Mouse (Mus musculus): Measurements from ENCODE around the gene Olfr723. TPM values are rescaled to one million over a fixed set of nuclear protein-coding genes. Genes with fewer than 3 reads are reported as not detected.
"Not testable (repeated sequence)": the region's sequence is repeated elsewhere in the genome, so short reads cannot be mapped to it uniquely, and the experiment has no call there.

Olfr723 gene
- total RNA-seq (2012; rRNA removed): not detected in 2 replicates

DNA sequence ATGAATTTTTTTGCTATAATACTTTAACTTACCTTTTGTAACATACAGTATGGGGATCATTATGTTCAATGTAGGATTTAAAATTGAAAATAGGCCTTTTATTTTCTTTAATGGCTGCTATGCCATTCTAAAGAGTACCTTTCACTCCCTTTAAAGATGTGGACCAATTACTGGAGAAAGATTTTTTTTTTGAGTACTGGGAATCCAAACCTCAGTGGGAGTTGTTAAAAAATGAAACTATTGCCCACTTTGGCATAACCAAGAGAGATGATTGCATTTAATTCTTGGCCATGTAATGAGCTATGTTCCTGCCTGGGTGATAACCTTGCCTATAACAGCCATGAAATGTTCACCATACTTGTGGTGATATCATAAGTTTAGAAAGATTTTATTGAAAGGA, at the start of gene Olfr723:
Gene Olfr723, minus strand, starts transcription at position 101 of the 400 bp plus-strand sequence.
- H3K4me3 ChIP-seq (ENCODE audit: insufficient read depth in 1 of 2, low read depth in 1 of 2, low read length in 2 of 2, poor library complexity in 1 of 2, severe bottlenecking in 1 of 2); DNase-seq (ENCODE audit: low read depth, low spot score); H3K9ac ChIP-seq (ENCODE audit: insufficient read depth, low read depth, low read length, poor library complexity, severe bottlenecking); H3K9me3 ChIP-seq (ENCODE audit: control insufficient read depth, insufficient read depth, low read depth, low read length); H3K36me3 ChIP-seq (ENCODE audit: control insufficient read depth, insufficient read depth, low read length, poor library complexity, severe bottlenecking); in situ Hi-C loops (cut with MboI; ENCODE audit: low sequenced_read_pairs in 2 of 2, unreplicated experiment in 2 of 2); H3K4me1 ChIP-seq (ENCODE audit: control insufficient read depth in 2 of 2, insufficient read depth in 2 of 2, low read length in 2 of 2, poor library complexity in 1 of 2); H3K27ac ChIP-seq (ENCODE audit: insufficient read depth, low read depth, low read length, poor library complexity, severe bottlenecking): not testable (repeated sequence)

DNA sequence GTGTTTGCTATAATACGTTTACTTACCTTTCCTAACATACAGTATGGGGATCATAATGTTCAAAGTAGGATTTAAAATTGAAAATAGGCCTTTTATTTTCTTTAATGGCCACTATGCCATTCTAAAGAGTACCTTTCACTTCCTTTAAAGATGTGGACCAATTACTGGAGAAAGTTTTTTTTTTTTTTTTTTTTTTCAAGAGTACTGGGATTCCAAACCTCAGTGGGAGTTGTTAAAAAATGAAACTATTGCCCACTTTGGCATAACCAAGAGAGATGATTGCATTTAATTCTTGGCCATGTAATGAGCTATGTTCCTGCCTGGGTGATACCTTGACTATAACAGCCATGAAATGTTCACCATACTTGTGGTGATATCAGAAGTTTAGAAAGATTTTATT, 31.6 kb upstream of the Olfr723 start, which contains the start of gene Olfr724:
Gene Olfr724, minus strand, starts transcription at position 101 of the 400 bp plus-strand sequence.
- H3K36me3 ChIP-seq (ENCODE audit: control insufficient read depth, insufficient read depth, low read length, poor library complexity, severe bottlenecking); DNase-seq (ENCODE audit: low read depth, low spot score); H3K4me3 ChIP-seq (ENCODE audit: insufficient read depth in 1 of 2, low read depth in 1 of 2, low read length in 2 of 2, poor library complexity in 1 of 2, severe bottlenecking in 1 of 2); H3K9ac ChIP-seq (ENCODE audit: insufficient read depth, low read depth, low read length, poor library complexity, severe bottlenecking); H3K4me1 ChIP-seq (ENCODE audit: control insufficient read depth in 2 of 2, insufficient read depth in 2 of 2, low read length in 2 of 2, poor library complexity in 1 of 2); H3K9me3 ChIP-seq (ENCODE audit: control insufficient read depth, insufficient read depth, low read depth, low read length); in situ Hi-C loops (cut with MboI; ENCODE audit: low sequenced_read_pairs in 2 of 2, unreplicated experiment in 2 of 2); H3K27ac ChIP-seq (ENCODE audit: insufficient read depth, low read depth, low read length, poor library complexity, severe bottlenecking): not testable (repeated sequence)

DNA sequence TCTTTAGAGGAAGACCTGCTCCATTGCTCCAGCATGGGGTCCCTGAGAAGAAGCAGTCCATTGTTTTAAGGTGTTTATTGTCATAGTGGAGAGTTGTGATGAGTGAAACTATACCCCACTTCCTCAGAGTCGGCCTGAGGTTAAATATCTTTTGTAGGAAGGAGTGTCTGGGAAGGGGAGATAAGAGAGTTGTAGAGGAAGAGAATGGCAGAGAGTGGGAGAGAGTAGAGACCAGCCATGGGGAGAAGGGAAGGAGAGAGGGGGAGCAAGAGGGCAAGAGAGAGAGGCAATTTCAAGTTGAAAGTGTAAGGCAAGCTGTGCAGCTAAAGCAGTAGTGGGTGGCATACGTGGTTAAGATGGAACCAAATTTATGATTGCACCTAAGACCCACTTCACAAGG, 24.3 kb upstream of the Olfr723 start:
- Histone ChIP-seq H3K9me3 (ENCODE audit: control insufficient read depth, insufficient read depth, low read depth, low read length) (no peaks in the 10 kb centered on the region), H3K4me3 (ENCODE audit: insufficient read depth in 1 of 2, low read depth in 1 of 2, low read length in 2 of 2, poor library complexity in 1 of 2, severe bottlenecking in 1 of 2) (no peak overlapping the region), H3K27ac (ENCODE audit: insufficient read depth, low read depth, low read length, poor library complexity, severe bottlenecking) (no peak overlapping the region), H3K4me1 (ENCODE audit: control insufficient read depth in 2 of 2, insufficient read depth in 2 of 2, low read length in 2 of 2, poor library complexity in 1 of 2) (no peaks in the 10 kb centered on the region), H3K36me3 (ENCODE audit: control insufficient read depth, insufficient read depth, low read length, poor library complexity, severe bottlenecking) (no peaks in the 10 kb centered on the region), H3K9ac (ENCODE audit: insufficient read depth, low read depth, low read length, poor library complexity, severe bottlenecking) (no peak overlapping the region)
- DNase-seq (ENCODE audit: low read depth, low spot score): no peak
- TF ChIP-seq CHD2 (IDR thresholded peaks at IDR 0.05; ENCODE audit: low read depth, low read length) (no peak), MAFK (IDR thresholded peaks at IDR 0.05; ENCODE audit: insufficient read depth, low read depth, low read length) (no peak), HCFC1 (IDR thresholded peaks at IDR 0.05; ENCODE audit: borderline replicate concordance, insufficient read depth, low read length) (no peak), ZC3H11A (IDR thresholded peaks at IDR 0.05; ENCODE audit: borderline replicate concordance, low read depth, low read length) (no peak), ZNF384 (IDR thresholded peaks at IDR 0.05; ENCODE audit: low read depth, low read length) (no peak)
- in situ Hi-C loops (cut with MboI; ENCODE audit: low sequenced_read_pairs in 2 of 2, unreplicated experiment in 2 of 2): no loop called here

DNA sequence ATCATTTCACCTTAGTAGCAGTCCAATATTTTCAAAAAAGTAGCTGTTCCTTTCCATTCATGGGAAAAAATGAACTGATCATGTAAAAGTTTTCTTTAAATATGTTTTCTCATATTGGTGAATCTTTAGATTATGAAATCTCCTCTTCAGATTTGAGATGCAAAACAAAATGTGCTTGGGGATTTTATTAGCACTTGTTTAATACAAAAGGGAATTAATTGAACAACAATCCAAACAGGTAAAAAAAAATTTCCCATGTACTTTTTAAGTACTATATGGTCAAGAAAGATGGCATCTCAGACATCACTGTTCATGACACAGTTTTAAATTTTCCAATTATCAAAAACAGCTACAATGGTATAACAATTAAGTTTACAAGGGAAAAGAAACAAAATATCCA, 29.7 kb downstream of the Olfr723 start, which contains the start of gene Olfr722:
Gene Olfr722, minus strand, starts transcription at position 101 of the 400 bp plus-strand sequence.
- in situ Hi-C loops (cut with MboI; ENCODE audit: low sequenced_read_pairs in 2 of 2, unreplicated experiment in 2 of 2): no loop called here
- H3K4me1 ChIP-seq (ENCODE audit: control insufficient read depth in 2 of 2, insufficient read depth in 2 of 2, low read length in 2 of 2, poor library complexity in 1 of 2): no peaks in the 10 kb centered on the region
- H3K4me3 ChIP-seq (ENCODE audit: insufficient read depth in 1 of 2, low read depth in 1 of 2, low read length in 2 of 2, poor library complexity in 1 of 2, severe bottlenecking in 1 of 2): no peak within 1 kb of the TSS
- no peak within 1 kb of the TSS for H3K27ac ChIP-seq (ENCODE audit: insufficient read depth, low read depth, low read length, poor library complexity, severe bottlenecking)
- no peaks in the 10 kb centered on the region for H3K9me3 ChIP-seq (ENCODE audit: control insufficient read depth, insufficient read depth, low read depth, low read length)
- H3K36me3 ChIP-seq (ENCODE audit: control insufficient read depth, insufficient read depth, low read length, poor library complexity, severe bottlenecking): no peaks in the 10 kb centered on the region
- no peak within 1 kb of the TSS for H3K9ac ChIP-seq (ENCODE audit: insufficient read depth, low read depth, low read length, poor library complexity, severe bottlenecking)
- DNase-seq (ENCODE audit: low read depth, low spot score): no peak
- TF ChIP-seq ZNF384 (IDR thresholded peaks at IDR 0.05; ENCODE audit: low read depth, low read length): no peak
- TF ChIP-seq HCFC1 (IDR thresholded peaks at IDR 0.05; ENCODE audit: borderline replicate concordance, insufficient read depth, low read length): no peak
- TF ChIP-seq CHD2 (IDR thresholded peaks at IDR 0.05; ENCODE audit: low read depth, low read length): no peak
- TF ChIP-seq ZC3H11A (IDR thresholded peaks at IDR 0.05; ENCODE audit: borderline replicate concordance, low read depth, low read length): no peak
- no peak for TF ChIP-seq MAFK (IDR thresholded peaks at IDR 0.05; ENCODE audit: insufficient read depth, low read depth, low read length)

Other genes starting within 250 kb of the Olfr723 start
- 3.7 and 13.8 TPM in 2 replicates for gene Armh4, start 148.4 kb downstream of the Olfr723 start, total RNA-seq (2012; rRNA removed)
- not detected in 2 replicates for gene Olfr722, start 29.8 kb downstream of the Olfr723 start, total RNA-seq (2012; rRNA removed)
- not detected in 2 replicates for gene Olfr724, start 31.5 kb upstream of the Olfr723 start, total RNA-seq (2012; rRNA removed)
- gene Olfr725, start 108.6 kb upstream of the Olfr723 start, total RNA-seq (2012; rRNA removed): not detected in 2 replicates
- gene Olfr726, start 159.2 kb upstream of the Olfr723 start, total RNA-seq (2012; rRNA removed): not detected in 2 replicates
- not detected in 2 replicates for gene Olfr727, start 191.4 kb upstream of the Olfr723 start, total RNA-seq (2012; rRNA removed)
- gene Olfr728, start 210.9 kb upstream of the Olfr723 start, total RNA-seq (2012; rRNA removed): not detected in 2 replicates
- gene Olfr729, start 221.1 kb upstream of the Olfr723 start, total RNA-seq (2012; rRNA removed): not detected in 2 replicates

Data from ES-E14 (cell line).